ENCODE assay signal across 8 mouse cellular contexts in the genomic region with DNA sequence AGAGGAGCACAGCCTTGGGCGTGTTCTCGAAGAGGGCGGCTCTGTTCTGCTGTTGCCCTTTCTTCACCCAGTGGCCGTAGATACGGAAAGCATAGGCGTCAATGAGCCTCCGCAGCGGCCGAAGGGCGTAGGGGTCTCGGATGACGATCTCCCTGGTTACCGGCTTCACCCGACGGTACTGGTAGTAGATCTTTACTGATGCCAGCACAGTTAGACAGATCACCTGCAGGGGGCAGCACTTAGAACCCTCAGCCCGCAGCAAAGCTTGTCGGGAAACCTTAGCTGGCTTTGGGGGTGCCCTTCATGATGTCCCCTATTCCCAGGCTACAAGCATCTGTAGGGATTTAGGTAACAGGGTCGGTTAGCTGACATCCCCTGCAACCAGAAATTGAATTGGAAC. TPM values are rescaled to one million over a fixed set of nuclear protein-coding genes. Genes with fewer than 3 reads are reported as not detected.
DNase-seq lines count a peak whose midpoint lies in the region; ATAC-seq and TF ChIP-seq lines count a peak whose summit lies in the region.

No protein-coding gene starts in this region.

- no peak overlapping the region for H3K9ac ChIP-seq in forebrain, embryonic 11.5 days (ENCODE audit: low read length)
- no peak overlapping the region for H3K9ac ChIP-seq in forebrain, embryonic 16.5 days (replicated peaks; ENCODE audit: low read depth, low read length)
- no peak overlapping the region for H3K9ac ChIP-seq in MEL (ENCODE audit: control insufficient read depth, low read depth, low read length, poor library complexity, severe bottlenecking)
- 0 out of 2 replicates have a peak overlapping the region, but pooled peaks have one; percentile 46 for H3K9ac ChIP-seq in embryonic facial prominence, embryonic 13.5 days
- no peak overlapping the region for H3K9ac ChIP-seq in stomach, postnatal 0 days (ENCODE audit: low read length)

- no peaks in the 10 kb centered on the region; the same call in 1 of the 2 replicates for H3K36me3 ChIP-seq in forebrain, embryonic 11.5 days (ENCODE audit: control insufficient read depth, insufficient read depth, low read length)
- H3K36me3 ChIP-seq in forebrain, embryonic 16.5 days (ENCODE audit: control insufficient read depth, insufficient read depth): peaks cover 3% of the 10 kb centered on the region; the same call in 1 of the 2 replicates
- H3K36me3 ChIP-seq in MEL (ENCODE audit: control insufficient read depth in 1 of 2, insufficient read depth in 2 of 2, low read length in 2 of 2): no peaks in the 10 kb centered on the region; a peak in 1 of 4 replicates
- peaks cover 36% of the 10 kb centered on the region for H3K36me3 ChIP-seq in embryonic facial prominence, embryonic 13.5 days
- H3K36me3 ChIP-seq in stomach, postnatal 0 days (ENCODE audit: control insufficient read depth, insufficient read depth, low read length): 0 out of 2 replicates have a peak, but pooled peaks cover 2% of the 10 kb centered on the region

- H3K4me2 ChIP-seq in forebrain, embryonic 11.5 days (ENCODE audit: low read depth, low read length, severe bottlenecking): 0 out of 2 replicates have a peak overlapping the region, but pooled peaks have one; percentile 18
- H3K4me2 ChIP-seq in forebrain, embryonic 16.5 days (ENCODE audit: low read length): no peak overlapping the region
- peak overlapping the region; percentile 40; the same call in 1 of the 2 replicates for H3K4me2 ChIP-seq in embryonic facial prominence, embryonic 13.5 days
- no peak overlapping the region; the same call in 1 of the 2 replicates for H3K4me2 ChIP-seq in stomach, postnatal 0 days (replicated peaks; ENCODE audit: low read depth)

- H3K9me3 ChIP-seq in forebrain, embryonic 11.5 days (ENCODE audit: control insufficient read depth, low read length): no peaks in the 10 kb centered on the region; the same call in 1 of the 2 replicates
- H3K9me3 ChIP-seq in forebrain, embryonic 16.5 days (ENCODE audit: control insufficient read depth, low read length): 0 out of 2 replicates have a peak, but pooled peaks cover 2% of the 10 kb centered on the region
- no peaks in the 10 kb centered on the region for H3K9me3 ChIP-seq in MEL (replicated peaks; ENCODE audit: insufficient read depth, low read length)
- no peaks in the 10 kb centered on the region for H3K9me3 ChIP-seq in embryonic facial prominence, embryonic 13.5 days
- H3K9me3 ChIP-seq in stomach, postnatal 0 days (ENCODE audit: control insufficient read depth, low read length): no peaks in the 10 kb centered on the region

- no peaks in the 10 kb centered on the region for H3K4me1 ChIP-seq in forebrain, embryonic 11.5 days (replicated peaks; ENCODE audit: control insufficient read depth, insufficient read depth, low read length)
- H3K4me1 ChIP-seq in forebrain, embryonic 16.5 days (replicated peaks; ENCODE audit: control insufficient read depth, insufficient read depth, low read length): no peaks in the 10 kb centered on the region
- H3K4me1 ChIP-seq in MEL (ENCODE audit: control insufficient read depth in 1 of 2, insufficient read depth in 2 of 2, low read length in 2 of 2): no peaks in the 10 kb centered on the region
- peaks cover 6% of the 10 kb centered on the region for H3K4me1 ChIP-seq in embryonic facial prominence, embryonic 13.5 days
- H3K4me1 ChIP-seq in stomach, postnatal 0 days (replicated peaks; ENCODE audit: control insufficient read depth, insufficient read depth): no peaks in the 10 kb centered on the region

- H3K27ac ChIP-seq in forebrain, embryonic 11.5 days (ENCODE audit: low read depth, low read length): no peak overlapping the region
- H3K27ac ChIP-seq in forebrain, embryonic 16.5 days (ENCODE audit: low read length): no peak overlapping the region
- H3K27ac ChIP-seq in MEL (ENCODE audit: control insufficient read depth, low read depth, low read length): no peak overlapping the region
- H3K27ac ChIP-seq in embryonic facial prominence, embryonic 13.5 days: no peak overlapping the region
- H3K27ac ChIP-seq in stomach, postnatal 0 days (replicated peaks): no peak overlapping the region

- DNase-seq in forebrain, embryonic 11.5 days (ENCODE audit: low spot score): peak; percentile 61
- DNase-seq in MEL (ENCODE audit: low read depth, low spot score): peak; percentile 52
- peak; percentile 48 to 59 for DNase-seq in heart, postnatal 36 days
- peak; percentile 42 to 68 for DNase-seq in layer of hippocampus, postnatal 25 days (ENCODE audit: extremely low spot score in 1 of 2, low spot score in 1 of 2)
- peak; percentile 35 to 51 for DNase-seq in lung, postnatal 4 days
- peak; percentile 35 for DNase-seq in stomach, postnatal 0 days (ENCODE audit: low spot score)

- no peak for TF ChIP-seq POLR2A in MEL (IDR thresholded peaks at IDR 0.05; ENCODE audit: control insufficient read depth in 1 of 2, insufficient read depth in 1 of 2, low read depth in 1 of 2, low read length in 2 of 2, poor library complexity in 1 of 2)

- ATAC-seq in forebrain, embryonic 11.5 days (replicated peaks; ENCODE audit: low FRiP score): no peak
- no peak for ATAC-seq in forebrain, embryonic 16.5 days
- no peak for ATAC-seq in embryonic facial prominence, embryonic 13.5 days (ENCODE audit: insufficient number of reproducible peaks, insufficient read depth, low FRiP score, low TSS enrichment, low read depth)
- ATAC-seq in stomach, postnatal 0 days (ENCODE audit: low FRiP score, low TSS enrichment): no peak

- 14% methylated on average over 18 of the region's 18 CpGs for WGBS in forebrain, embryonic 11.5 days
- 18% methylated on average over 18 of the region's 18 CpGs for WGBS in forebrain, embryonic 16.5 days
- WGBS in embryonic facial prominence, embryonic 13.5 days: 11% methylated on average over 18 of the region's 18 CpGs
- WGBS in stomach, postnatal 0 days: 15% methylated on average over 18 of the region's 18 CpGs

- H3K4me3 ChIP-seq in forebrain, embryonic 11.5 days (ENCODE audit: low read depth, low read length): no peak overlapping the region
- H3K4me3 ChIP-seq in forebrain, embryonic 16.5 days (replicated peaks; ENCODE audit: low read length): no peak overlapping the region
- no peak overlapping the region for H3K4me3 ChIP-seq in MEL (ENCODE audit: control insufficient read depth in 1 of 2, insufficient read depth in 1 of 2, low read depth in 2 of 2, low read length in 2 of 2)
- no peak overlapping the region for H3K4me3 ChIP-seq in embryonic facial prominence, embryonic 13.5 days
- no peak overlapping the region for H3K4me3 ChIP-seq in stomach, postnatal 0 days (ENCODE audit: low read depth, low read length)

- peak; percentile 51 to 65 (median 56) for TF ChIP-seq CTCF in MEL (IDR thresholded peaks at IDR 0.05 in 2 of 3, conservative IDR thresholded peaks at IDR 0.05 in 1 of 3; ENCODE audit: control insufficient read depth in 1 of 3, insufficient read depth in 1 of 3, low read depth in 2 of 3, low read length in 3 of 3, poor library complexity in 1 of 3, severe bottlenecking in 1 of 3)
- peak; percentile 65 for TF ChIP-seq CTCF in stomach, postnatal 0 days (IDR thresholded peaks at IDR 0.05; ENCODE audit: low read depth)

- intact Hi-C loops in heart, postnatal 36 days (cut with DNase I): no loop called here

- no peak for TF ChIP-seq EP300 in MEL (IDR thresholded peaks at IDR 0.05; ENCODE audit: low read depth in 1 of 2, low read length in 2 of 2)
- no peak for TF ChIP-seq EP300 in stomach, postnatal 0 days (optimal IDR thresholded peaks at IDR 0.05)

- H3K79me2 ChIP-seq in MEL (ENCODE audit: control insufficient read depth, insufficient read depth, low read length, poor library complexity): no peaks in the 10 kb centered on the region

- no peaks in the 10 kb centered on the region for H3K27me3 ChIP-seq in forebrain, embryonic 11.5 days (ENCODE audit: control insufficient read depth, insufficient read depth, low read length)
- no peaks in the 10 kb centered on the region for H3K27me3 ChIP-seq in forebrain, embryonic 16.5 days (replicated peaks; ENCODE audit: control insufficient read depth, insufficient read depth, low read length)
- H3K27me3 ChIP-seq in MEL (ENCODE audit: control insufficient read depth in 1 of 2, insufficient read depth in 2 of 2, low read length in 2 of 2): no peaks in the 10 kb centered on the region
- no peaks in the 10 kb centered on the region for H3K27me3 ChIP-seq in embryonic facial prominence, embryonic 13.5 days
- H3K27me3 ChIP-seq in stomach, postnatal 0 days (ENCODE audit: control insufficient read depth, insufficient read depth, low read length): no peaks in the 10 kb centered on the region

- no peak for TF ChIP-seq RAD21 in MEL (IDR thresholded peaks at IDR 0.05; ENCODE audit: low read depth, low read length)

RNA-seq across cellular contexts. Expression of gene Sumf2, which starts 17.7 kb away (rescaled TPM):
- polyA plus RNA-seq in forebrain, embryonic 11.5 days (2014; fragmentation: Nextera tagmentation; extraction: Ambion mirVana): 43.5 and 45.0 TPM in 2 replicates
- polyA plus RNA-seq in forebrain, embryonic 16.5 days (2015; fragmentation: Nextera tagmentation; extraction: Ambion mirVana): 25.8 and 29.5 TPM in 2 replicates
- 32.9 and 33.2 TPM in 2 replicates for total RNA-seq in MEL (2012; rRNA removed)
- polyA plus RNA-seq in MEL (2012; ENCODE audit: insufficient read depth in 1 of 2, insufficient read length in 2 of 2, low read depth in 1 of 2, low replicate concordance in 2 of 2, missing spikeins in 1 of 2): 10 to 100 TPM in 1 of 2 experiments, not detected in 1; 35.8 TPM
- 64.6 and 81.4 TPM in 2 replicates for polyA plus RNA-seq in embryonic facial prominence, embryonic 13.5 days (2015; fragmentation: Nextera tagmentation; extraction: Ambion mirVana)
- 1 to 10 TPM; 8.8 to 8.9 TPM for total RNA-seq in heart, postnatal 36 days (2021)
- total RNA-seq in layer of hippocampus, postnatal 25 days (2021): 10 to 100 TPM; 19.8 to 21.2 TPM
- 24.5 and 27.3 TPM in 2 replicates for polyA plus RNA-seq in stomach, postnatal 0 days (2015; fragmentation: Nextera tagmentation; extraction: Ambion mirVana)

RNA-seq across cellular contexts. Expression of gene Chchd2, which starts 22.8 kb away (rescaled TPM):
- 880 and 904 TPM in 2 replicates for polyA plus RNA-seq in forebrain, embryonic 11.5 days (2014; fragmentation: Nextera tagmentation; extraction: Ambion mirVana)
- 801 and 835 TPM in 2 replicates for polyA plus RNA-seq in forebrain, embryonic 16.5 days (2015; fragmentation: Nextera tagmentation; extraction: Ambion mirVana)
- 905 and 951 TPM in 2 replicates for total RNA-seq in MEL (2012; rRNA removed)
- 100 to 1,000 TPM in 1 of 2 experiments, not detected in 1; 588 TPM for polyA plus RNA-seq in MEL (2012; ENCODE audit: insufficient read depth in 1 of 2, insufficient read length in 2 of 2, low read depth in 1 of 2, low replicate concordance in 2 of 2, missing spikeins in 1 of 2)
- polyA plus RNA-seq in embryonic facial prominence, embryonic 13.5 days (2015; fragmentation: Nextera tagmentation; extraction: Ambion mirVana): 929 and 951 TPM in 2 replicates
- 1,000 to 10,000 TPM; 1,104 TPM for total RNA-seq in heart, postnatal 36 days (2021)
- total RNA-seq in layer of hippocampus, postnatal 25 days (2021): 100 to 1,000 TPM; 407 to 478 TPM
- 906 and 964 TPM in 2 replicates for polyA plus RNA-seq in stomach, postnatal 0 days (2015; fragmentation: Nextera tagmentation; extraction: Ambion mirVana)

RNA-seq across cellular contexts. Expression of gene Zbed5, which starts 31.1 kb away (rescaled TPM):
- 5.8 and 6.0 TPM in 2 replicates for polyA plus RNA-seq in forebrain, embryonic 11.5 days (2014; fragmentation: Nextera tagmentation; extraction: Ambion mirVana)
- polyA plus RNA-seq in forebrain, embryonic 16.5 days (2015; fragmentation: Nextera tagmentation; extraction: Ambion mirVana): 19.9 and 21.4 TPM in 2 replicates
- 2.5 and 4.2 TPM in 2 replicates for total RNA-seq in MEL (2012; rRNA removed)
- polyA plus RNA-seq in MEL (2012; ENCODE audit: insufficient read depth in 1 of 2, insufficient read length in 2 of 2, low read depth in 1 of 2, low replicate concordance in 2 of 2, missing spikeins in 1 of 2): 1 to 10 TPM in 1 of 2 experiments, not detected in 1; 4.0 TPM
- polyA plus RNA-seq in embryonic facial prominence, embryonic 13.5 days (2015; fragmentation: Nextera tagmentation; extraction: Ambion mirVana): 8.7 and 9.0 TPM in 2 replicates
- total RNA-seq in heart, postnatal 36 days (2021): under 1 TPM; 0.39 to 0.51 TPM
- total RNA-seq in layer of hippocampus, postnatal 25 days (2021): 1 to 10 TPM; 4.9 to 6.0 TPM
- polyA plus RNA-seq in stomach, postnatal 0 days (2015; fragmentation: Nextera tagmentation; extraction: Ambion mirVana): 1.8 and 2.6 TPM in 2 replicates

RNA-seq across cellular contexts. Expression of gene Phkg1, which starts 33.9 kb away (rescaled TPM):
- 0.25 and 0.33 TPM in 2 replicates for polyA plus RNA-seq in forebrain, embryonic 11.5 days (2014; fragmentation: Nextera tagmentation; extraction: Ambion mirVana)
- 0.43 and 0.62 TPM in 2 replicates for polyA plus RNA-seq in forebrain, embryonic 16.5 days (2015; fragmentation: Nextera tagmentation; extraction: Ambion mirVana)
- 0.26 and 0.62 TPM in 2 replicates for total RNA-seq in MEL (2012; rRNA removed)
- under 1 TPM in 1 of 2 experiments, not detected in 1; 0.72 TPM for polyA plus RNA-seq in MEL (2012; ENCODE audit: insufficient read depth in 1 of 2, insufficient read length in 2 of 2, low read depth in 1 of 2, low replicate concordance in 2 of 2, missing spikeins in 1 of 2)
- polyA plus RNA-seq in embryonic facial prominence, embryonic 13.5 days (2015; fragmentation: Nextera tagmentation; extraction: Ambion mirVana): 0.24 and 0.39 TPM in 2 replicates
- total RNA-seq in heart, postnatal 36 days (2021): 10 to 100 TPM; 17.3 to 19.8 TPM
- total RNA-seq in layer of hippocampus, postnatal 25 days (2021): 10 to 100 TPM; 19.3 to 25.6 TPM
- polyA plus RNA-seq in stomach, postnatal 0 days (2015; fragmentation: Nextera tagmentation; extraction: Ambion mirVana): 0.08 and 0.25 TPM in 2 replicates

RNA-seq across cellular contexts. Expression of gene Nupr1l, which starts 43.9 kb away (rescaled TPM):
- polyA plus RNA-seq in forebrain, embryonic 11.5 days (2014; fragmentation: Nextera tagmentation; extraction: Ambion mirVana): 4.0 and 5.1 TPM in 2 replicates
- 4.1 and 5.1 TPM in 2 replicates for polyA plus RNA-seq in forebrain, embryonic 16.5 days (2015; fragmentation: Nextera tagmentation; extraction: Ambion mirVana)
- 0.59 and 1.2 TPM in 2 replicates for total RNA-seq in MEL (2012; rRNA removed)
- polyA plus RNA-seq in MEL (2012; ENCODE audit: insufficient read depth in 1 of 2, insufficient read length in 2 of 2, low read depth in 1 of 2, low replicate concordance in 2 of 2, missing spikeins in 1 of 2): under 1 TPM in 1 of 2 experiments, not detected in 1; 0.88 TPM
- 5.6 and 8.1 TPM in 2 replicates for polyA plus RNA-seq in embryonic facial prominence, embryonic 13.5 days (2015; fragmentation: Nextera tagmentation; extraction: Ambion mirVana)
- under 1 TPM; 0.58 to 0.98 TPM for total RNA-seq in heart, postnatal 36 days (2021)
- 1 to 10 TPM; 1.7 to 3.5 TPM for total RNA-seq in layer of hippocampus, postnatal 25 days (2021)
- 2.2 and 3.0 TPM in 2 replicates for polyA plus RNA-seq in stomach, postnatal 0 days (2015; fragmentation: Nextera tagmentation; extraction: Ambion mirVana)

Comparison
In these comparisons a context has a peak if more than half of its experiments do, and no peak if none do; other contexts are left out.
1. H3K4me2 ChIP-seq: peak in forebrain, embryonic 11.5 days (single experiment) and embryonic facial prominence, embryonic 13.5 days (single experiment); none in forebrain, embryonic 16.5 days (single experiment) and stomach, postnatal 0 days (single experiment).
2. Peak in every context shown above with its lines, with median percentiles within 50 percentile points of each other: DNase-seq.